Mouse (Mus musculus): Measurements from ENCODE around the gene Ikbip.

Gene Ikbip

DNA sequence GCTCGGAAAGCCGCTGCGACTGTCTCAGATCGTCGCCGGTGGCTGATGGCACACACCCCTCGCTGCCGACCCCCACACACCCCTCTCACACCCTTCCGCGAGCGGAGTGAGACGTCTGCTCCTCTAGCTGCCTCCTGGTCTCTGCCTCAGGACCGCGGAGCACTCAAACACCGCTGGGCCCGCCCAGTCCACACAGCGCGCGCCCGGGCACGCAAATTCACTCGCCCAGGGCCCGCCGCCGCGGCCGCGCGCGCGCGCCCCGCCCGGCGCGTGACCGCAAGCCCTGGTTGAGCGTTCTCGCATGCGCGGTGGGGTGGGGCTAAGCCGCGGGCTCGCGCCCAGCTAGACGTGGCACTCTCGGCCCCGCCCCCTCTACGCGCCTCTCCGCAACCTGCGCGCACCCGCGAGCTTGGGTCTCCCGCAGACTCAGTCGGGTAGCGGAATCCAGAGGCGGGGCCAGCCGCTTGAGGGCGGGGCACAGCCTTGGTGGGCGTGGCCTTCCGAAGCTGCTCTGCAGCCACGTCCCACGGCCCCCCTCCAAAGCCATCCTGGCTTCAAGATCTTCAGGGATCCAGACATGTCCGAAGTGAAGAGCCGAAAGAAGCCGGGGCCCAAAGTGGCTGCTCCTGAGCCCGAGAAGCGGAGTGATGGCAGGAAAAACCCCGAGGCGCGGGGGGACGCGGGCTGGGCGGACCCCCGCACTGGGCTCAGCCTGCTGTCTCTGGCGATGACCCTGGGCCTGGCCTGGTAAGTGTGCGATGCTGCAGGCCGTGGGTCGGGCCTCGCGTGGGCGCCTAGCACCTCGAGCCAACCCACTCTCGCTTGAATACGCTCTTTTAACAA is at the start of gene Ikbip, which contains the start of gene Apaf1:
TSS of gene Ikbip (plus strand) at position 391 of the 843 bp plus-strand sequence.
TSS of gene Apaf1 (minus strand) at position 221 of the 843 bp plus-strand sequence.
- DNase-seq (ENCODE audit: low read depth, low spot score) = peak; percentile 100

DNA sequence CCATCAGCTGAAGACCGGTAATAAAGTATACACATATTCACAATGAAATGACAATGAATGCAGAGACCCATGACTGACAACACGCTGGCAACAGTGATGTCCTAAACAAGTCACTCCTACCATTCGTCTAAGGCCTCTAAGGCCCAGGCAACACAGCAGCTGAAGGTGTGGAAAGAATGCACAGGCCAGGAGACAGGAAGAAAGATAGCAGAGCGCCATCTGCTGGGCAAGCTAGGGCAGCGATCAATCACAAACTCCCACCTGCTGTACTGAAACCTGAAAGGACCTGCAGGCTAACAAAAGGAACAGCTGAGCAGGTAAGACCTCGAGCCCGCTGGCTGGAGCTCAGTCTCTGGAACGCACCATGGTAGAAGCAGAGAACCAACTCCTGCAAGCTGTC is 48.8 kb upstream of the Ikbip start:
- DNase-seq (ENCODE audit: low read depth, low spot score) = peak; percentile 88

DNA sequence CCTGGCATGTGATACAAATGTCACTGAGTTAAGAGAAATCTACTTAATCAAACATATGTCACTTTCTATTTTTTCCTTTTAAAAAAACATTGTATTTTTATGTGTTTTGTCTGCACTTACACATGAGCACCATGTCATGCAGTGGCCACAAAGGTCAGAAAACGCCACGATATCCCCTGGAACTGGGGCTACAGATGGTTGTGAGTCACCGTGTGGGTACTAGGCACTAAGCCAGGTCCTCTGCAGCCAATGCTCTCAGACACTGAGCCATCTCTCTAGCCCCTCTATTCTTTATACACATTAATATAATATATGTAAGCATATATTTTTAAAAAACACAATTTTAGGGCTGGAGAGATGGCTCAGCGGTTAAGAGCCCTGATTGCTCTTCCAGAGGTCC is 33.0 kb upstream of the Ikbip start:
- no peak for DNase-seq (ENCODE audit: low read depth, low spot score)

DNA sequence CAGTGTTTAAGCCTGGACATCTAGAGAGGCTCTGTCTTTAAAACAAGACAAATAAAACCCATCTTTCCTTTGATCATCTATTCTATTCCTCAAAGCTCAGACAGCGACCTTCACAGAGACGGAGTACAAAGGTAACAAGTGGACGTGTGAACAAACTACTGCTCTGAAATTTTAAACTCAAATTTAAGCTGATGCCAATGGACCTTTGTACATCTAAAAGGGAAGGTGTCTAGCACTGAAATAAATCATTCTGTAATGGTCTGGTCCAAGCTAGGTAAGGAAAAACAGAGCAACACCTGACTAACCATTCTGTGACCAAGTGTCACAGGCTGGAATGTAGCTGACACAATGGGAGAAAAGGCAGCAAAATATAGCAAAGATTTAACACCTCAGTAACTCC is 31.6 kb upstream of the Ikbip start:
- no peak for DNase-seq (ENCODE audit: low read depth, low spot score)

DNA sequence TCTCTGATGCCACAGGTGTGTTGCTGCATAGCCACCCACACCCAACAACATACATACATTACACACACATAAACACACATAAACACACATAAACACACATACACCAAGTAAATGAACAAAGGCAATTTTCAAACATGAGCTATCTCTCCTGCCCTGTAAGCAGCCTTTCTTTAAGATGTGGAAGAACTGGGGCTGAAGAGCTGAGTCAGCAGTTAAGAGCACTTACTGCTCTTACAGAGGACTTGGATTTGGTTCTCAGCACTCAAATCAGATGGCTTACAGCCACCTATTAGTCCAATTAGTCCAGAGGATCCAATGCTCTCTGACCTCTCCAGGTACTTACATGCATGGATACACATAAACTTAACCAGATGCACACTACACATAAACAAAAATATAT is 30.0 kb upstream of the Ikbip start:
- DNase-seq (ENCODE audit: low read depth, low spot score) = no peak

DNA sequence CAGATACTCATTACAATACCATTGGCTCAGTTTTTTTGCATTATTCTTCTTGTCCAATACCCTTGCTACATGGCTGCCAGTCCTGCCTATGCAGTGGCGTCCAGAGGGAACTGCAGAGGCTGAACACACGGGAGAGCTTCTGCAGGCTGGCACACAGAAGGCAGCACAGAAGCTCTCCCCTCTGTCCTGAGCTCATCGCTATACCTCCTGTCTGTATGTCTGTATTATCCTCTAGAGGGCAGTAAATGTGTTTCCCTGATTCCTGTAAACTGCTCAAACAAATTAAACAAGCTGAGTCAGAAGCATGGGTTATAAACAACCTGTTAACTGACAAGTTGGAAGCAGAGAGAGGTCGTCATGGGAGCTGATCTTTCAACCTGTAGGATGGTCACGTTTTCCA is 22.0 kb upstream of the Ikbip start:
- peak; percentile 50 for DNase-seq (ENCODE audit: low read depth, low spot score)

DNA sequence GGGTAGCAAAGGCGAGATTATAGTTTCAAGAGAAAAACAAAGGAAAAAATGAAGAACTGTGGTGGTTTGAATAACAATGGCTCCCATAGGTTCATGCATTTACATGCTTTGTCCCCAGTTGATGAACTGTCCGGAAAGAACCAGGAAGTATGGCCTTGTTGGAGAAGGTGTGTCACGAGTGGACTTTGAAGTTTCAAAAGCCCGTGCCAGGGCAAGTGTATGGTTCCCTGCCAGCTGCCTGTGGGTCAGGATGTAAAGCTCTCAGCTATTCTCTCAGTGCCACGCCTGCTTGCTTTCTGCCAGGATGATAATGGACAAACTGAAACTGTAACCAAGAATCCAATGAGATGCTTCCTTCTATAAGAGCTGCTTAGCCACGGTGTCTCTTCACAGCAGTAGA is 20.4 kb upstream of the Ikbip start:
- no peak for DNase-seq (ENCODE audit: low read depth, low spot score)

DNA sequence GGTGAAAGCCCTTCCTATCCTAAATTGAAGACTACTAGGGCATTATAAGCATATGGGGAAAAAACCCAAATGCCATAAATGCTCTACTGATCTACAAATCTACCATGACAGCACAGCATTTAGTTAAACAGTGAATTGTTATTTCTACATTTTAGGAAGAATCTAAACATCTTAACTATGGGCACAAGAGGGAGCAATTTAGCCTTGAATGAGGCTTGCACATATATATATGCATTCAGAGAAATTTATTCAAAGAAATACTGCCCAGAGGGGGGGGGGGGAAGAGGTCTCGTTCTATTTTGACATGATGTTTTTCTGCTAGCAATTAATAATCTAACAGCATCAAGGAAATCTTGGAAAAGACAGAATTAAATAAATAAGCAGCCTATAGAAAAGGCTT is 11.0 kb upstream of the Ikbip start:
- DNase-seq (ENCODE audit: low read depth, low spot score) = peak; percentile 30

DNA sequence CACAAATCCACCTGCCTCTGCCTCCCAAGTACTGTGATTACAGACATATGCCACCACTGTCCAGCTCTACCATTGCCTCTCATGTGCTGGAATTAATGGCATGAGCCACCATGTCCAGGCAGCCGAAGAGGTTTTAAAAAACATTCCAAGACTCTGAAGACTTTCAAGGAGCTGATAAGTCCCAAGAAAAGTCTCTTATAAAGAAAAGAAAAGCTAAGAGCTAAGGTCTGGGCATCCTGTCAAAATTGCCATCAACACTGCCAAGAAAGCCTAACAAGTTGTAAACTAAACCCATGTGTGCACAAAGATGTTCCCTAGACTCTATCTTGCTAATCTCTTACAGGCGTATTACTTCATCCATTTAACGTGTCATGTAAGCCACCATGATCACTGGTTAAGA is 9.4 kb upstream of the Ikbip start:
- DNase-seq (ENCODE audit: low read depth, low spot score) = no peak

DNA sequence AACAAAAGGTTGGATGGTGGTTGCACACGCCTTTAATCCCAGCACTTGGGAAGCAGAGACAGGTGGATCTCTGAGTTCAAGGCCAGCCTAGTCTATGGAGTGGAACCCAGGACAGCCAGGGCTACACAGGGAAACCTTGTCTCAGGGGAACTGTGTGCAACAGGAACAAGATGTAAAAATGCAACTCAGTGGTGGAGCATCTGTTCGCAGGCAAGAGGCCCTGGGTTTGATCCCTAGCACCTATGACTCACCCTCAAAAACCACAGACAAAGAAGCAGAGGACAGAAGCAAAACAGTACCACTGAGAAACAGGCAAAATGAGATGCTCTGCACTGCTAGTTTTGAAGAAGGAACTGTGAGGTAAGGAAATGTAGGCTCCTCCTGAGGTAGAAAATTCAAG is 6.1 kb upstream of the Ikbip start:
- peak; percentile 18 for DNase-seq (ENCODE audit: low read depth, low spot score)

DNA sequence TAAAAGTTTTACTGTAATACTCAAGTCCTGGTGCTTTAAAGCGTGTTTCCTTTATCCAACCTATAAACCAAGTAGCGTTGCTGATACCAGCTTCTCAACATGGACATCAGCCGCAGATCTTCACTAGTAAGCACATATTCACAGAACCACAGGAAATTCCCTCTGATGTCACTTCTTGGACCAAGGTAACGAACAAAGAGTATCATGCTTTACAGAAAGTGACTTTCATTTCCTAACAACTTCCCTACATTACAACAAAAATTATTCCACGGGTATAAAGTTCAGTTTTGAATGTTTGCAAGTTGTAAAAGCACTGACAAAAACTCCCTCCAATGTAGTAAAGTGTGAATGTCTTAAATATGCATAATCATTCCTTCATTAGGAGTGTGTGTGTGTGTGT is 2.2 kb upstream of the Ikbip start:
- DNase-seq (ENCODE audit: low read depth, low spot score) = no peak

DNA sequence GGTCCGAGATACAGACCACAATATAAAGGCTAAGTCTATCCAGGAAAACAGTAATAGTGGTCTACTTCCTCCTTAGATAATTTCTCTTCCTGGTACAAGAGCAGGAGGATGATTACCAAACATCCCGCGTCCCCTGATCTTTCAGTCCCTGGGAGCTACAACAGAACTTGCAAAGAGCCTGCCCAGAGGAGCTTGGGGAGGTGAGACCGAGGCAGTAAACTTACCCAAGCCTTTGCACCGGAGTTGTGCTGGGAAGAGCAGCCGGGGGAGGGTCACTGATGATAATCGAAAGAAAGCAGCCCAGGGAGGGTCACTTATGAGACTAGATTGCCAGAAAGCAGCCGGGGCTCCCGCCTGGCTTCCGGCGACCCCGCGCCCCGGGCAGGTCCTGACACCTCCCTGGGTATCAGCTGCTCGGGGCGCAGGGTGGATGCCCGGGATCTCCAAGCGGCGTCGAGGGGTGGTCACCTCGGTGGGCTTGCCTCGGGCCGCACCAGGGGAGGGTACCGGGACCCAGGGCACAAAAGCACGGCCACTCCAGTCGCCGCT is 707 bp upstream of the Ikbip start:
- no peak for DNase-seq (ENCODE audit: low read depth, low spot score)

DNA sequence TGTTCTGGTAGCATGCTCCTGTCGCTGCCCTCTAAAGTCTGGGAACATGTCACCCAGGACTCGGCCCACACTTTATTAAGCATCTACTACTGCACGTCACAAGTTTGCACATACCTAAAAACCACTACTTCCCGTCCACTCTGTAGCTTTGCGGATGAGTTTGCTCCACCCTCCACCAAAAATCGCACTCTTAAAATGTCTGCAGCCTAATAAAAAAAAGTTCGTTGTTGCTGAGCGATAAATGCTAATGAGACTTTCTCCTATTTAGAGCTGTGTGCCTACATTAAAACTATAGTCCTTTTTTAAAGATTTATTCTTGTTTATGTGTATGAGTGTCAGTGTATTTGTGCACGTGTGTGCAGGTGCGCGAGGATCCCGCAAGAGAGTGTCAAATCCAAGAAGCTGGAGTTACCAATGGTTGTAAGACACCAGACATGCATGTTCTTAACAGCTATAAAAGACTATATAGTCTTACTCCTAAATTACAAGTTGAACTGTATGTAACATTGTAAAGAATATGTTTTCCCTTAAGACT is 720 bp downstream of the Ikbip start:
- no peak for DNase-seq (ENCODE audit: low read depth, low spot score)

DNA sequence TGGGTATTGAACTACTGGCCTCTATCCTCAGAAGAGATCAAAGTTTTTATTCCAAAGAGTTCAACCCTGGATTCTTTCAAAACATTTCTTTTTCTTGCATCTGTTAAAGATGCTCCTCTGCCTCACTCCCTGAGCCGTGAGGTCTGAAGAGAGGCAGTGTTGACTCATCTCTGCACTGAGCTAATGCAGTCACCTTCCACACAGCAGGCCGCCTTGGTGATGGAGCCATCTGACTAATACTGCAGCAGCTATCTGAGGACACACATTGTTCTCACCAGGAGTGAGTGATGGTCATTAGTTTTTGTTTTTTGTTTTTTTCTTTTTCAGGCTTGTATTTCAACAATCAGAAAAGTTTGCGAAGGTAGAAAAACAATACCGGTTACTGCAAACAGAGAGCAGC is 10.1 kb downstream of the Ikbip start:
- no peak for DNase-seq (ENCODE audit: low read depth, low spot score)

DNA sequence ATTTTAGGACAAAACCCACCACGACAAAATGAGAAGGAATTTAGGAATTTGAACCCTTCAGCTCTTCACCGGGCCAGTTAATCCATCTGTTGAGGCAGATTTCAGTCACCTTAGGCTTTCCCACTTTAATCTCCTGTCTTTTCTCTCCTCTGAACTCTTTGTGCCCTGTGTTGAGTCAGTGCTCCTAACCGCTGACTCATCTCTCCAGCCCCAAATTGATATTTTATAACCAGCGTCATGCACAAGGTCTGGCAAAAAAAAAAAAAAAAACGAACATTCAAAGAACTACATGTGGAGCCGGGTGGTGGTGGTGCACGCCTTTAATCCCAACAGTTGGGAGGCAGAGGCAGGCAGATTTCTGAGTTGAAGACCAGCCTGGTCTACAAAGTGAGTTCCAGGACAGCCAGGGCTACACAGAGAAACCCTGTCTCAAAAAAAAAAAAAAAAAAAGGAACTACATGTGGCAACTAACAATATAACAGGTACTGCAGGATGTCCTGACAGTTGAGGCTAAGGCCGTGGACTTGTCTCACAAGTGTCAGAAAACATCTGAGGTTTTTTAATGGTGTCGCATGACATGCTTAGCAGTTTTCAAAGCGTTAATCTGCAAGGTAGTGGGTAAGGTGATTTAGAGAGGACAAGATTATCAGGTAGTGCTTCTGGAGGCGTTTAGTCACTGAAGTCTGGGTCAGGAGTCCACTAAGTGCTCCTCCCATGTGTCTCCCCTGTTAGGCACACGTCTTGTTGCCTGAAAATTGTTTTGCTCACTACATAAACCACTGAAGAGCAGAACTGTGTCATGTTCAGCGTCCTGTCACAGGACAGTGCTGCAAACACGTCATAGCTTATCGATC is 11.7 kb downstream of the Ikbip start:
- DNase-seq (ENCODE audit: low read depth, low spot score) = no peak

DNA sequence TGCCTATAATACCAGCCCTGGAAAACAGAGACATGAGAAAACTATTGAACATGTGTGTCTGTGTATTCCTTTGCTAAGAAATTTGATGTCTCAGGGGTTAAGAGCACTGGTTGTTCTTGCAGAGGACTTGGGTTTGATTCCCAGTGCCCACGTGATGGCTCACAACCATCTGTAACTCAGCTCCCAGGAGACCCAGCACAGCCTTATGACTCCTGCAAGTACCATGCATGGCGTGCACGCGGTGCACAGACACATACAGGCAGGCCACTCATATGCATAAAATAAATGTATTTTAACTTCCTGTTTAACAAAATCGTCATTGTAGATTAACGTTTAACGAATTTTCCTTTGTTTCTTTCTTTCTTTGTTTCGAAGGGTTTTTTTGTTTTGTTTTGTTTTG is 15.3 kb downstream of the Ikbip start:
- no peak for DNase-seq (ENCODE audit: low read depth, low spot score)

DNA sequence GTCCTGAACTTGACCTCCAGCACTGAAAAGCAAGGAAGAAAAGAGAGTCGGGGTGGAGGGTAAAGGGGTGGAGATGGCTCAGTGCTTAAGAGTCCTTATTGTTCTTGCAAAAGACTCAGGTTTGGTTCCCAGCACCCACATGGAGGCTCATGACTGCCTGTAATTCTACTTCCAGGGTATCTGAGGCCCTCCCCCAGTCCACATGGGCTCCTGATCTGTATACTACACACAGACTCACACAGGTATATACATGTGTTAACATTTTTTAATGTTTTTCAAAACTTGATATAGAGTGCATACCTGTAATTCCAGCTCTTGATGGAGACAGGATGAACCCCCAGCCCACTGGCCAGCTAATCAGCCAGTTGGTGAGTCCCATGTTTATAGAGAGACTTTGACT is 17.4 kb downstream of the Ikbip start:
- DNase-seq (ENCODE audit: low read depth, low spot score) = no peak

DNA sequence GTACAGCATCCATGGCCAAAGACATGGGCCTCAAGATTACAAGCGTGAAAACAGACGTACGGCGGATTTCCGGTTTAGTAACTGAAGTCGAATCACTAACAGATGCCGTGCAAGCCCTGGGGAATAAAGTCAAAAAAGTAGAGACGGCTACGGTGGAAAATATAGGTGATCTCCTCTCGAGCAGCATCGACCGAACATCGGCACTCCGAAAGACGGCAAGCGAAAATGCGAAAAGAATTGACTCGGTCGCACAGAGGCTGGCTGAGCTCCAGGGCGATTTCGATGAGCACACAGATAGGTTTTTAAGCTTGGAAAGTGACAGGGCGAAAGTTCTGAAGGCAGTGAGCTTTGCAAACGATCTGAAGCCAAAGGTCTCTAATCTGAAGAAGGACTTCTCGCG is 19.2 kb downstream of the Ikbip start:
- DNase-seq (ENCODE audit: low read depth, low spot score) = no peak

DNA sequence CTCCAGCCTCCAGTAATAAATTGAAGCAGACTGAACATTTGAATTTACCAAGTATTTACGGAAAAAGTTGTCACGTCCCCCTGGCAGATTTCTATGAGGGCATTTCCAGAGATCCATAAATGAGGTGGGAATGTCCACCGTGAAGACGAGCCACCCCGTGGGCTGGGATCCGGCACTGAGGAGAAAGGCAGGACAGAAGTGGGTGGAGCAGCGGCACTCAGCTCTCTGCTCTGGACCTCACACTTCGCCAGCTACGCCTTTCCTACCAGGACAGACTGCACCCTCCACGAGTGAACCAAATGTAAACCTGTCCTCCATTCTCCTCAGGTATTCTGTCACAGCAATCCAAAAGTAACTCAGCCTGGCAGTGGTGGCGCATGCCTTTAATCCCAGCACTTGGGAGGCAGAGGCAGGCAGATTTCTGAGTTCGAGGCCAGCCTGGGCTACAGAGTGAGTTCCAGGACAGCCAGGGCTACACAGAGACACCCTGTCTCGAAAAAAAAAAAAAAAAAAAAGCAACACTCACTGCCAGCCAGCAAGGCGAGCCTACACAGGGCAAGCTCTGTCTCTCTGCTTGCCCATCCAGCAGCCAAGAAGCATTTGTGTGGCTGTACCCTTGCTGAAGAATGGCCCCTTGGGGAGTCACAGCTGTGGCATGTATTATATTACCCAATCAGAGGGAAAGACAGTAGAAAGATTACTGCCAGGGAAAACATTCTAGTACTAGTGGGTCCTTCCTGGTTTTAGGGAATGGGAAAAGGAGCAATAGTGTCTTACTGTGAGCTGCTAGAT is 20.3 kb downstream of the Ikbip start:
- no peak for DNase-seq (ENCODE audit: low read depth, low spot score)

DNA sequence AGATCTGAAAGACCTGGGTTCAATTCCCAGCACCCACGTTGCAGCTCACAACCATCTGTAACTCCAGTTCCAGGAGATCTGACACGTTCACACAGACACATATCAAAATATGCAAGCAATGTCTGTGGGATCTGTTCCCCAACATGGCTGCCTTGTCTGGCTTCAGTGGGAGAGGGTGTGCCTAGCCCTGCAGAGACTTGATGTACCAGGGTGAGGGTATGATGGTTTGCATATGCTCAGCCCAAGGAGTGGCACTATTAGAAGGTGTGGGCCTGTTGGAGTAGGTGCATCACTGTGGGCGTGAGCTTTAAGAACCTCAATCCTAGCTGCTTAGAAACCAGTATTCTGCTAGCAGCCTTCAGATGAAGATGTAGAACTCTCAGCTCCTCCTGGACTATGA is 23.2 kb downstream of the Ikbip start:
- DNase-seq (ENCODE audit: low read depth, low spot score) = no peak

DNA sequence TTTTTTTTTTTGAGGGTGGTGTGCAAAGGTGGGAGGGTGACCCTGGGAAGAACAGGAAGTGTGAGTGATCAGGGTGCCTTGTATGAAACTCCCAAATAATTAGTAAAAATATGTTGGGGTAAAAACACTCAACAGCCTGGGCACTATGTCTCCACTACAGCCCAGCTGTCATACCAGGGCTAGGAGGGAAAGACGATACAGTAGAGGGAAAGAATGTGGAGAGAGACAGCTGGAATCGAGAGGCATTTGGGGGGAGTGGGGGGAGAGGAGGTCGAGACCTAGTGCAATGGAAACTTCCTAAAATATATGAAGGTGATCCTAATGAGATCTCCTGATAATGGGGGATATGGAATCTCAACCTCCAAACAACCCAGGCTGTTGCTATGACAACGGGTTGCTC is 27.1 kb downstream of the Ikbip start:
- DNase-seq (ENCODE audit: low read depth, low spot score) = no peak

Data from A20 (cell line).